Mouse (Mus musculus): Measurements from ENCODE around the gene Wdr27. TPM values are rescaled to one million over a fixed set of nuclear protein-coding genes. Genes with fewer than 3 reads are reported as not detected.

Wdr27 gene
- total RNA-seq, 2 experiments from 2014 or later: 3.4 to 4.4 TPM

DNA sequence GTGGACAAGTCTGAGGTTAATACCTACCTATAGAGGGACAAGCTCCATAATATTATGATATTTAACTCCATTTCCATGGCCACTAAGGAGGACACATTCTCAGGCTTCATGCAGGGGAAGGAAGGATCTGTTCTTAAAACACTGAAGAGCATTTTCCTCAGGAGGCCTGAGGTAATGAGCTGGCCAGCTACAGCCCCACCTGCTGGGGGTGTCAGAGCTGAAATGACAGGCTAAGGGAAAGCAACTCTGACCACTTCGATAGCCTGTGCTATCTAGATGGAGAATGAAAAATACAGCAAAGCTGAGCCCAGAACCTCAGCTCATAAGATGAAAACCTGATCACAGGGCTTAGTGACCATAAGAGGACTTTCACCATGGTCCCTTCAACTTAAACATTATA, 82.7 kb downstream of the Wdr27 start:
- intact Hi-C loops (cut with DNase I): no loop called here
- no peak for DNase-seq (ENCODE audit: low spot score in 2 of 2)

GRCm38 (mm10) chr17:14847709-14848108, 95.2 kb downstream of the Wdr27 start:
- intact Hi-C loops (cut with DNase I): no loop called here

DNA sequence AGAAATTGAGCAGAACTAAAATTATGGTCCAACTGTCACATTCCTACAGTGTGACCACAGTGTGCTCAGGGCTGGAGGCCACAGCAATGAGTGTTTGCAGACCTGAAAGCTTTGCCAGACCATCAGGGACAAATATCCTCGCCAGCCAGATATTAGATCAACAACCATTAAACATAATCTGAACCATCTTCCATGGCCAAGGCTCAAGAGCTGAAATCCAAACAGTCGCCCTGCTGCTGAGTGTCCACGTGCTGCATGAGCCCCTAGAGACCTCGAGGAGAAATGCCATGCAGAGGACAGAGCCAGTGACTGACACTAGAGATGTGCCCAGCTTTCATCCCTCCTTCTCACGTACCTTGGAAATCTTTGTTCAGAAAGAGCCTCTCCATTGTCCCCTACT, 96.1 kb downstream of the Wdr27 start:
- intact Hi-C loops (cut with DNase I): no loop called here
- no peak for DNase-seq (ENCODE audit: low spot score in 2 of 2)

More at GRCm38 (mm10) chr17:14847709-14848108, 95.2 kb downstream of the Wdr27 start:
- no peak for DNase-seq (ENCODE audit: low spot score in 2 of 2)

GRCm38 (mm10) chr17:14826715-14827295, 116.2 kb downstream of the Wdr27 start:
- intact Hi-C loops (cut with DNase I): no loop called here
- no peak for DNase-seq (ENCODE audit: low spot score in 2 of 2)

DNA sequence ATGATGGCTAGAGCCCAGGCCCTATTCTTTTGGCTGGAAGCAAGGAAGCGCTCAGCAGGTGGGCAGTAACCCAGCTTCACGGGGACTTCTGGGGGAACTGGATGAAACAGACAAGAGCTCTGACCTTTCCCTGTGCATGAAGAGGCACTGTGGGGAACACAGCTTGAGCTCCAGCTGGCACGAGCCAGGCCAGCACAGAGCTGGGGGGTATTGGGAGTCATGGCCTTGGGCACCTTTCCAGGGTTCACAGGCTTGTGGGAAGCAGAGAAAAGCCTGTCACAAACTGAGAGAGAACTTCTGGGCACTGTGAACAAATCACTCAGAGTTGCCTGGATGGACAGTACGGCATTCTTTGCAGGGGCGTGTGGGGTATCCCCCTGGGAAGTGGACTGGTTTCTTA, 118.0 kb downstream of the Wdr27 start:
- DNase-seq (ENCODE audit: low spot score in 2 of 2): no peak
- intact Hi-C loops (cut with DNase I): no loop called here

GRCm38 (mm10) chr17:14817975-14818374, 125.0 kb downstream of the Wdr27 start:
- intact Hi-C loops (cut with DNase I): no loop called here
- DNase-seq (ENCODE audit: low spot score in 2 of 2): no peak

DNA sequence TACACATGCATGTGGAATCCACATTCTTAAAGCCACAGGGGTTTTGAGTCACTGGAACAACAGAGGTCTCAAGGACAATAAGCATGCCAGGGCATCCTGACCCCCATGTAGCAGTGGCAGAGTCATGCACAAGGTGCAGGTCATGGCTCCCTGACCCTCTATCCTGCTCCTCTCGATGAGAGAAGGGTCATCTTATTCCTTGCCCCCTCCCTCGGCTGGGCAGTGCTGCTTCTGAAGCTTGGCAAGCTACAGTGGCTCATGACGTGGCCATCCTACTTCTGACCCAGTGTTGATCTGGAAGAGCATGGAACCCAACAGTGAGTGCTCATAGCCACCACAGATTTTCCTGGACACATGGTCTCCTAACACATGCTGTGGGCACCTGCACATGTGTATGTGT, 126.9 kb downstream of the Wdr27 start:
- DNase-seq (ENCODE audit: low spot score in 2 of 2): no peak
- intact Hi-C loops (cut with DNase I): no loop called here

GRCm38 (mm10) chr17:14815304-14815703, 127.7 kb downstream of the Wdr27 start:
- DNase-seq (ENCODE audit: low spot score in 2 of 2): no peak
- intact Hi-C loops (cut with DNase I): no loop called here

- intact Hi-C loops (cut with DNase I): no loop called here
- no peak for DNase-seq (ENCODE audit: low spot score in 2 of 2)
Measured at GRCm38 (mm10) chr17:14812631-14813030, 130.3 kb downstream of the Wdr27 start.

DNA sequence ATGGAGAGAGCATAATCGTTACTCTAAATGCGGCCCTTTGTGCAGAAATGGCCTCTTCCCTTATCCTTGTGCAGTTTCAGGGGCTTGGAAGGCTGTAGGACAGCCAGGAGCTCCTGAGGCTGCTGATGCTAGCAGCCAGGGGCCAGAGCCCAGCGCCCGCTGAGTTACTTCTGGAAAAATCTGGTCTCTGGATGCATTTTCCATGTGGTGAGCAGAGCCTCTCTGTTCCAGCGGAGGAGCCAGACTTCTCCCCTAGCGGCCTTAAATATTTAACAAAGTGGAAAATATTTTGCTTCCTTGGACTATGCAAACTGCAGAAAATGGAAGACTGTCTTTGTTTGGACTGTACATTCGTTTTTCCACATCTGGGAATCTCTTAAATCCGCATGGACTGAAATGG, 130.9 kb downstream of the Wdr27 start:
- intact Hi-C loops (cut with DNase I): no loop called here
- no peak for DNase-seq (ENCODE audit: low spot score in 2 of 2)

GRCm38 (mm10) chr17:14806808-14807207, 136.2 kb downstream of the Wdr27 start:
- no peak for DNase-seq (ENCODE audit: low spot score in 2 of 2)
- intact Hi-C loops (cut with DNase I): no loop called here

- DNase-seq (ENCODE audit: low spot score in 2 of 2): no peak
- intact Hi-C loops (cut with DNase I): no loop called here
Measured at GRCm38 (mm10) chr17:14799243-14799642, 143.7 kb downstream of the Wdr27 start.

- no peak for DNase-seq (ENCODE audit: low spot score in 2 of 2)
Measured at GRCm38 (mm10) chr17:14795074-14795473, 147.9 kb downstream of the Wdr27 start.

GRCm38 (mm10) chr17:14779356-14779755, 163.6 kb downstream of the Wdr27 start:
- intact Hi-C loops (cut with DNase I): no loop called here

More at GRCm38 (mm10) chr17:14795074-14795473, 147.9 kb downstream of the Wdr27 start:
- intact Hi-C loops (cut with DNase I): no loop called here

GRCm38 (mm10) chr17:14771339-14771738, 171.6 kb downstream of the Wdr27 start:
- DNase-seq (ENCODE audit: low spot score in 2 of 2): no peak
- intact Hi-C loops (cut with DNase I): no loop called here

More at GRCm38 (mm10) chr17:14779356-14779755, 163.6 kb downstream of the Wdr27 start:
- no peak for DNase-seq (ENCODE audit: low spot score in 2 of 2)

- intact Hi-C loops (cut with DNase I): no loop called here
- no peak for DNase-seq (ENCODE audit: low spot score in 2 of 2)
Measured at GRCm38 (mm10) chr17:14770377-14770776, 172.6 kb downstream of the Wdr27 start.

Other genes with a start within 250 kb of the Wdr27 start
- gene Thbs2, start 248.9 kb downstream of the Wdr27 start, total RNA-seq (2021): 1 to 10 TPM; 4.6 to 4.8 TPM
- 10 to 100 TPM; 16.0 to 18.1 TPM for gene 1600012H06Rik, start within 50 bp of the Wdr27 start, total RNA-seq (2021)
- gene Phf10, start 18.1 kb upstream of the Wdr27 start, total RNA-seq (2021): 10 to 100 TPM; 54.3 to 67.8 TPM
- 1 to 10 TPM; 3.9 to 6.3 TPM for gene 9030025P20Rik, start 35.3 kb upstream of the Wdr27 start, total RNA-seq (2021)
- gene Gm3417, start 35.6 kb upstream of the Wdr27 start, total RNA-seq (2021): not detected
- 1 to 10 TPM; 3.4 to 6.3 TPM for gene Gm3435, start 67.0 kb upstream of the Wdr27 start, total RNA-seq (2021)
- 10 to 100 TPM; 30.1 to 60.5 TPM for gene Ermard, start 98.0 kb upstream of the Wdr27 start, total RNA-seq (2021)
- 1 to 10 TPM in 1 of 2 experiments, under 1 TPM in 1; 0.54 to 1.9 TPM for gene Tcte3, start 98.3 kb upstream of the Wdr27 start, total RNA-seq (2021)
- gene Gm3448, start 98.4 kb upstream of the Wdr27 start, total RNA-seq (2021): 10 to 100 TPM in 1 of 2 experiments, 1 to 10 TPM in 1; 4.7 to 10.7 TPM